Mouse (Mus musculus) heart, postnatal 0 days (tissue): Measurements from ENCODE around the gene 5730596B20Rik. TPM values are rescaled to one million over a fixed set of nuclear protein-coding genes. Genes with fewer than 3 reads are reported as not detected.

ENCODE experiments used
- ATAC-seq: fragments of 200-750 bp; cut with Nextera tagmentation; 2 replicates; pipeline ENCODE4 v1.8.0; 2017; ENCODE audit warnings: low read depth, moderate number of reproducible peaks, moderate library complexity; ENCODE audit not compliant: insufficient read depth
- DNase-seq: peaks from one replicate; pipeline ENCODE4 v3.0.0-alpha.2; 2016; ENCODE audit warnings: low spot score
- H3K27ac ChIP-seq: fragments of 300-500 bp; sonication (generic); 2 replicates; pipeline ENCODE4 v1.5.1; 2014; ENCODE audit warnings: low read depth, mild to moderate bottlenecking
- H3K27me3 ChIP-seq: fragments of 300-500 bp; sonication (generic); 2 replicates; pipeline ENCODE4 v1.6.1; 2014; ENCODE audit warnings: low read length, mixed read lengths; ENCODE audit not compliant: control insufficient read depth, insufficient read depth
- H3K36me3 ChIP-seq: fragments of 300-500 bp; sonication (generic); replicated peaks from 2 replicates; pipeline ENCODE4 v1.6.1; 2014; ENCODE audit warnings: low read length, mixed read lengths; ENCODE audit not compliant: control insufficient read depth, insufficient read depth
- H3K4me1 ChIP-seq: fragments of 300-500 bp; sonication (generic); 2 replicates; pipeline ENCODE4 v1.6.1; 2014; ENCODE audit warnings: antibody characterized with exemption; ENCODE audit not compliant: control insufficient read depth, insufficient read depth
- H3K4me2 ChIP-seq: fragments of 300-500 bp; sonication (generic); 2 replicates; pipeline ENCODE4 v1.6.1; 2014; ENCODE audit warnings: low read depth, mild to moderate bottlenecking, low read length, moderate library complexity
- H3K4me3 ChIP-seq: fragments of 300-500 bp; sonication (generic); 2 replicates; pipeline ENCODE4 v1.5.1; 2014; ENCODE audit warnings: low read depth, low read length
- H3K9ac ChIP-seq: fragments of 300-500 bp; sonication (generic); replicated peaks from 2 replicates; pipeline ENCODE4 v1.6.1; 2014; ENCODE audit warnings: low read depth, low read length, mixed read lengths
- H3K9me3 ChIP-seq: fragments of 300-500 bp; sonication (generic); replicated peaks from 2 replicates; pipeline ENCODE4 v1.6.1; 2016; ENCODE audit warnings: low read length; ENCODE audit not compliant: control insufficient read depth
- CTCF ChIP-seq: IDR thresholded peaks from 2 replicates; pipeline ENCODE4 v1.5.1; 2016; ENCODE audit warnings: antibody characterized with exemption, control low read depth, low read depth
- EP300 ChIP-seq: IDR thresholded peaks from 2 replicates; pipeline ENCODE4 v1.6.1; 2016; ENCODE audit warnings: antibody characterized with exemption, low read depth
- WGBS: fragments of 180-500 bp; shearing (Covaris S2); extraction: QIAGEN DNeasy Blood & Tissue Kit; methylation state at CpG from one replicate; pipeline ENCODE4 v1.1.7; 2014; 5-methylcytosine and 5-hydroxymethylcytosine counted together
- polyA plus RNA-seq: library from polyadenylated mRNA; unstranded; fragments of >200 nt; fragmentation: Nextera tagmentation; extraction: Ambion mirVana; gene quantifications from 2 replicates; pipeline ENCODE4 v1.2.1, GENCODE M21; 2015
- total RNA-seq: library from RNA; depleted of rRNA; stranded (reverse); fragments of >200 nt; gene quantifications from 2 replicates; pipeline ENCODE4 v1.2.3, GENCODE M21; 2014; ENCODE audit warnings: low replicate concordance

5730596B20Rik gene
- total and polyA plus RNA-seq, 2 experiments from 2014 or later, result 0.03 to 0.84 TPM

DNA sequence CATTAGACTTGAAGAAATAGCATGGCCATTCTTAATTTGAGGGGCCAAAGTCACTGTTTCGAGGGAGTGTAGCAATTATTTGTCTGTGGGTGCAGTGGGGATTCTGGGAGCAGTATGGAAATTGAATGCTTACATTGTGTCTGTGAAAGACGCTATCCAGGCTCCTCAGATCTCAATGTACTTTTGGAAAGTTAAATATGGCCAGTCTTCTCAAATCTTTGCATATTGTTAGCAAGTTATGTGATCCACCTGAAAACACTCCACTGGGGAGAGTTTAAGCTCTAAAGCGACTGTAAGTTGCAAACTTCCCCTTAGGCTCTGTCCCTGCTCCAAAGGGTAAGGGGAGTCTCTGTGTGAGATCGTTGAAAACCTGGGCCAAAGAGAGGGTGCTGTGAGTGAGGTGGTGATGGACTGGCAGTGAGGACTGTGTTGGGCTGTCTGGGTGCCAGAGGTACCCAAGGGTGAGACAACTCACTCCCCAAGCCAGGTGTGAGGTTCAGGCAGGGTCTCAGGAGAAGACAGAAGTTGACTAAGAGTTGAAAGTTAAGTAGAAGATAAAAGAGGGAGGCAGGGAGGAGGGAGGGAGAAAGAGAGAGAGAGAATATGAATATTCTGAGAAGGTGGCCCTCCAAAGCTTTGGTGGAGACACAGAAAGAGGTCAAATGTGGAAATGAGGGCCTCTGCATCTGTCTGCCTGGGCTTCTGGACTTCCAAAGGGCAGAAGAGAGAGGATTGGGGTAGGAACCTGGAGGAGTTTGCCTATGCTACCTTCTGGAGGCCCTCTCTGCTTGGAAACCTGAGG lies 29.8 kb downstream of the 5730596B20Rik start:
- no peaks in the 10 kb centered on the region for H3K36me3 ChIP-seq
- DNase-seq (no peak), ATAC-seq (no peak)
- no peak for TF ChIP-seq EP300
- no peak for TF ChIP-seq CTCF
- no peaks in the 10 kb centered on the region for H3K4me1 ChIP-seq
- H3K9me3 ChIP-seq, result no peaks in the 10 kb centered on the region
- 13% methylated on average over 4 of the region's 4 CpGs for WGBS
- no peak overlapping the region for H3K9ac ChIP-seq
- H3K4me3 ChIP-seq, result no peak overlapping the region
- peaks cover 99% of the 10 kb centered on the region for H3K27me3 ChIP-seq
- no peak overlapping the region for H3K4me2 ChIP-seq
- H3K27ac ChIP-seq, result no peak overlapping the region

DNA sequence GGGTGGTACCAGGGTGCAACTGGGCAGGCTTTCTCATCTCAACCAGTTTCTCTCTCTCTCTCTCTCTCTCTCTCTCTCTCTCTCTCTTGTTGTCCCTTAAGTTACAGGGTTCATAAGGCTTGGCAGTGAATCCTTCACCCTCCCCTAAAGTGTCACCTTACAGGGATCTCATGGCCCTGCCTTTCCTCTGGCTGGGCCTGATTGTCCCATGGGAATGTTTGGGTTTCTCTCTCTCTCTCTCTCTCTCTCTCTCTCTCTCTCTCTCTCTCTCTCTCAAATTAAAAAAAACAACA lies 30.3 kb downstream of the 5730596B20Rik start:
- H3K9me3 ChIP-seq, result no peaks in the 10 kb centered on the region
- H3K9ac ChIP-seq, result no peak overlapping the region
- ATAC-seq (no peak), DNase-seq (no peak)
- no peaks in the 10 kb centered on the region for H3K36me3 ChIP-seq
- no peaks in the 10 kb centered on the region for H3K4me1 ChIP-seq
- peaks cover 99% of the 10 kb centered on the region for H3K27me3 ChIP-seq
- TF ChIP-seq CTCF, result no peak
- no peak for TF ChIP-seq EP300
- no peak overlapping the region for H3K27ac ChIP-seq
- no peak overlapping the region for H3K4me2 ChIP-seq
- no peak overlapping the region for H3K4me3 ChIP-seq

DNA sequence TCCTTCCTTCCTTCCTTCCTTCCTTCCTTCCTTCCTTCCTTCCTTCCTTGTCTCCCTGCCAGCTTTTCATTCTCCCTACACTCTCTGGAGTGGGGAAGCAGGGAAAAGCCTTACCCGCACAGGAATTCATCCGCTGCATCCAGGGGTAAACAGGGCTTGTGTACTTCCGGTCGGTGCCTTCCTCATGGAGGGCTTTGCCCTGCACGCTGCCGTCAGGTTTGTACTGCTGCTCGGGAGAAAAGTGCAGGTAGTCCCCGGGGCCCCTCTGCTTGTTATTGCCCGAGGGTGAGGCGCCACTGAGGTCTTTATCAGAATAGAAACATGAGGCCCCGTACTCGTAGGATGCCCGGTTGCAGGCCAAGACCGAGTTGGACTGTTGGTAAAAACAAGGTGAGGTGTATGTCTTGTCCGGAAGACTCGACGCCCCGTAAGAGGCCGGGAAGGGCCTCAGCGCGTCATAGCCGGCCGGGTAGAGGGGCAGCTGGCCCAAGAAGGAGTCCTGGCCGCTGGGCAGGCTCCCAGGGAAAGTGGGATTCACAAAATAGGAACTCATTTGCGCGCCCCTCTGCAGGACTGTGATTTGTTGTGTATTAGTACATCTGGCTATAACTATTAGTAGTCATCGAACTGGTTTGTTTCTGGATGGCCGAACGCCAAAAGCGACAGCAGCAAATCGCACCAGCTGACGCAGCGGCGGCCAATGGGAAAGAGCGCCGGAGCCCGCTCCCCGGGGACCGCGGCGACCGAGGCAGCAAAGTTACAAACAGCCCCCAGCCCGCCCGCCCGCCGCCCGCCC lies 31.0 kb downstream of the 5730596B20Rik start, which contains the start of gene Hoxa6:
Gene Hoxa6 (minus strand): TSS at position 651 of the 796 bp plus-strand sequence.
- Histone ChIP-seq H3K9ac (no peak within 1 kb of the TSS), H3K9me3 (no peaks in the 10 kb centered on the region), H3K27ac (no peak within 1 kb of the TSS), H3K4me2 (peak within 1 kb of the TSS; percentile 49), H3K36me3 (no peaks in the 10 kb centered on the region), H3K4me3 (peak within 1 kb of the TSS; percentile 33), H3K4me1 (no peaks in the 10 kb centered on the region), H3K27me3 (peaks cover 99% of the 10 kb centered on the region)
- WGBS, result 3% methylated on average over 47 of the region's 47 CpGs
- DNase-seq, result no peak
- TF ChIP-seq CTCF (no peak), EP300 (no peak)
- no peak for ATAC-seq

DNA sequence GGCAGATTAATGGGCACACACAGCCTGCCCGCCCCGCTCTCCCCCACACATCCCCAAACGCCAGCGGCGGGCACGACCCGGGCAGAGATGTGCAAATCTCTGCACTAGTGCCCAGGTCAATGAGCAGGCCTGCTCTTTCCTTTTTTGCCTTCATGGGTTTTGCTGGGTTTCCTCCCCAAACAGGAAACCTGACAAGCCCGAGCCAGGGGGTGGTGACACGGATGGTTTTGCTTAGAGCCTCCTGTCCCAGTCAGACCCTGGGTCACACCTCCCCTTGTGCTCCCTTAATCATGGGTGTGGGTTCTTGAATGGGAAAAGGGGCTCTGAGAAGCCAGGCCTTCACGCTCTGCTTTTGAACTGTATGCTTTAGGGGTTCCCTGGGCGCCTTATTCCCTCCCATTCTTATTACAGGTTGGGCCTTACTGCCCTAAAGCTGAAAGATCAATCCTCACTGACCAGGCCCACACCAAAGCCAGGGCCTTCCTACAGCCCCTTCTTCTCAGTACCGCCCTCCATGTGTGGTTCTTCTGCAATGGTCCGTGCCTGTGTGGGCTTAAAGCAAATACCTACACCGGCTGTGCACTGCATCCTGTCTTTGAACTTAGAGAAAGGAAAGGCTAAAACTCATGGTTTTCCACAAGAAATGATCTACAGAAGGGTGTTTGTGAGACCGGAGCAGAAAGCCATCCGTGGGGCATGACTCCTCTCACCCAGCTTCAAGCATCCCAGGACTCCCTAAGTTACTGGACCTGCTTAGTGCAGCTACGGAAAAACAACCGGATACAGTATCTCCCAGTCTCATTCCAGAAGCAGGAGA lies 31.8 kb downstream of the 5730596B20Rik start:
- H3K9ac ChIP-seq, result no peak overlapping the region
- H3K4me2 ChIP-seq, result peak overlapping the region; percentile 49
- peaks cover 99% of the 10 kb centered on the region for H3K27me3 ChIP-seq
- ATAC-seq, result no peak
- H3K9me3 ChIP-seq, result no peaks in the 10 kb centered on the region
- H3K4me1 ChIP-seq, result no peaks in the 10 kb centered on the region
- WGBS, result 13% methylated on average over 17 of the region's 18 CpGs
- no peak overlapping the region for H3K27ac ChIP-seq
- no peak for DNase-seq
- no peak for TF ChIP-seq EP300
- no peak for TF ChIP-seq CTCF
- H3K4me3 ChIP-seq, result peak overlapping the region; percentile 33
- no peaks in the 10 kb centered on the region for H3K36me3 ChIP-seq

DNA sequence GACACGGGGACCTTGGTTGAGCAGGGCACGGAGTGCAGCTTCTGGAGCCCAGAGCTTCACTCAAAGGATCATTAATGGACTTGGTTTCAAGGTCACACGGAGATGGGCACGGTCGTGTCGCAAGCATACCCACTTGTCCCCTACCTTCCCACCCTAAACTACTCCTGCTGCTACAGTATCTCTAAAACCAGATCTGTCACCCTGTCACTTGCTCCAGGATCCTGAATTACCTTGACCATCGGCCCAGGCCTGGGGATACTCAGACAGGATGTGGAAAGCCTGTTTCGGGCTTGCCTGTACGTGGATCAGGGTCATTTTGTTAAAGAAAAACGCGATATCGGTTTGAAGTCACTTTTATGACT lies 32.4 kb downstream of the 5730596B20Rik start:
- WGBS, result 8% methylated on average over 12 of the region's 12 CpGs
- DNase-seq (no peak), ATAC-seq (no peak)
- H3K4me3 ChIP-seq, result no peak overlapping the region
- H3K9ac ChIP-seq, result no peak overlapping the region
- no peaks in the 10 kb centered on the region for H3K36me3 ChIP-seq
- H3K4me2 ChIP-seq, result no peak overlapping the region
- TF ChIP-seq CTCF (no peak), EP300 (no peak)
- H3K27me3 ChIP-seq, result peaks cover 99% of the 10 kb centered on the region
- H3K27ac ChIP-seq, result no peak overlapping the region
- no peaks in the 10 kb centered on the region for H3K9me3 ChIP-seq
- H3K4me1 ChIP-seq, result no peaks in the 10 kb centered on the region
